23 mouse cellular contexts compared by ENCODE assay signal in the genomic region with DNA sequence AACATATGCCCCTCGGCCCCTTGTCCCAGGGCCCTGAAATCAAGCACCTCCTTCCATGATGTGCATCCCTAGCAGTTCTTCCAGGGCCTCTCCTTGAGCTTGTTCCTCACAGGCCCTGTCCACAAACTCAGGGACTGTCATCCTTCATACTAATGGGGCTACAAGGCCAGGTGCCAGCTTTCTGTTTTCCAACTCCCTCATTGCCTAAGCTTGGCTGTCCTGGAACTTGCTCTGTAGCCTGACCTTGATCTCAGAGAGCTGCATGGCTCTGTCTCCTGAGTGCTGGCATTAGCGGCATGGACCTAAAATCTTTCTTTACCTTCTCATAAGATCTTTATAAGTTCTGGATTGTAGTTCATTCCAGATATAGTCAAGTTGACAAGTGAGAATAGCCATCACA.
"Had no signal": no experiment of that assay in that cellular context is flagged by ENCODE, and none has a peak within 500 bp of the region (broad histone marks: within the 10 kb centered on the region; RNA-seq: fewer than 3 reads in every experiment).

No protein-coding gene starts in this region.

- H3K4me3 ChIP-seq: heart, embryonic 10.5 days; heart, embryonic 12.5 days; hindbrain, embryonic 13.5 days; hindbrain, embryonic 15.5 days; intestine, embryonic 15.5 days; layer of hippocampus, adult 2 months; left cerebral cortex, adult 2 months; limb, embryonic 10.5 days; limb, embryonic 12.5 days; liver, embryonic 13.5 days; liver, embryonic 15.5 days had no signal

- DNase-seq: gastrocnemius, postnatal 14 days; gastrocnemius, postnatal 36 days; heart, adult 18-20 months; heart, postnatal 10 days; kidney, adult 18-20 months; kidney, adult 8-10 months; kidney, postnatal 10 days; kidney, postnatal 25 days; kidney, postnatal 4 days; liver; liver, embryonic 13.5 days had no signal

- ATAC-seq: inflammation-experienced regulatory T-cells, adult 6 months; intestine, embryonic 15.5 days; intestine, postnatal 0 days had no signal

- H3K27ac ChIP-seq: heart, embryonic 10.5 days; hindbrain, embryonic 13.5 days; hindbrain, embryonic 15.5 days; intestine, embryonic 15.5 days; layer of hippocampus, adult 2 months; left cerebral cortex, adult 2 months; limb, embryonic 10.5 days; limb, embryonic 12.5 days; liver, embryonic 13.5 days; liver, embryonic 15.5 days had no signal

- H3K9ac ChIP-seq: heart, embryonic 12.5 days; hindbrain, embryonic 13.5 days; hindbrain, embryonic 15.5 days; intestine, embryonic 15.5 days; limb, embryonic 12.5 days; liver, embryonic 13.5 days; liver, embryonic 15.5 days had no signal

- H3K27me3 ChIP-seq: heart, embryonic 12.5 days; hindbrain, embryonic 13.5 days; hindbrain, embryonic 15.5 days; intestine, embryonic 15.5 days; limb, embryonic 12.5 days; liver, embryonic 13.5 days; liver, embryonic 15.5 days had no signal

- H3K36me3 ChIP-seq: heart, embryonic 10.5 days; heart, embryonic 12.5 days; hindbrain, embryonic 13.5 days; hindbrain, embryonic 15.5 days; intestine, embryonic 15.5 days; limb, embryonic 12.5 days; liver, embryonic 13.5 days; liver, embryonic 15.5 days had no signal

- H3K4me2 ChIP-seq: heart, embryonic 12.5 days; hindbrain, embryonic 13.5 days; hindbrain, embryonic 15.5 days; intestine, embryonic 15.5 days; limb, embryonic 12.5 days; liver, embryonic 13.5 days; liver, embryonic 15.5 days had no signal

- H3K9me3 ChIP-seq: heart, embryonic 10.5 days; heart, embryonic 12.5 days; hindbrain, embryonic 13.5 days; hindbrain, embryonic 15.5 days; intestine, embryonic 15.5 days; limb, embryonic 10.5 days; limb, embryonic 12.5 days; liver, embryonic 13.5 days; liver, embryonic 15.5 days had no signal

- H3K4me1 ChIP-seq: intestine, embryonic 15.5 days had no signal
